9 mouse cellular contexts compared by ENCODE assay signal in the genomic region with DNA sequence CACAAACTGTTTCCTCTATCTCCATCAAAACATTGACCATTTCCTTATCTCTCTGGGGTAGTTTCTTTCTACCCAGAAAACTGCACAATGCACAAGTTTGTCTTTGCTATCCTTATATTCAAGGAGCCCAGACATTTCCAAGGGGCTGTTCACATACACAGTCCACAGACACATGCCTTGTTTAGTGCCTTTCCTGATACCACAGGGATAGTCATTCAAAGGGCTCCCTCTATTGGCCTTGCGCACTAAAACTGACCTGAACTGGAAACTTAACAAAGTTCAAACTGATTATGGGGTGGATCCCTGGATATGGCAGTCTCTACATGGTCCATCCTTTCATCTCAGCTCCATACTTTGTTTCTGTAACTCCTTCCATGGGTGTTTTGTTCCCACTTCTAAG.
DNase-seq lines count a peak whose midpoint lies in the region; ATAC-seq lines count a peak whose summit lies in the region.
"Had no signal": no experiment of that assay in that cellular context is flagged by ENCODE, and none has a peak within 500 bp of the region (broad histone marks: within the 10 kb centered on the region; RNA-seq: fewer than 3 reads in every experiment).

No protein-coding gene starts in this region.

- no peak for DNase-seq in frontal cortex, postnatal 10 days (ENCODE audit: low spot score in 2 of 2)
- peak; percentile 34 for DNase-seq in 3T3-L1 (ENCODE audit: low read depth, low spot score)
- DNase-seq in c-Kit-positive CD71-positive TER-119-negative erythroid progenitor cells, embryonic 14.5 days (ENCODE audit: low read depth) = peak; percentile 2
- peak; percentile 9 for DNase-seq in induced T-regulatory cell, adult 2 months (ENCODE audit: low read depth)
- no peak for DNase-seq in T-cell, adult 2 months (ENCODE audit: low spot score)
- no peak for DNase-seq in layer of hippocampus, postnatal 36 days

- ATAC-seq in frontal cortex, adult (ENCODE audit: low TSS enrichment) = peak; percentile 87
- ATAC-seq in granulocyte monocyte progenitor cell, adult 5-6 weeks (replicated peaks; ENCODE audit: poor library complexity, severe bottlenecking) = no peak
- ATAC-seq: Patski had no signal

Comparison
In these comparisons a context has a peak if more than half of its experiments do, and no peak if none do; other contexts are left out.
1. DNase-seq: peak in 3T3-L1 (single experiment), c-Kit-positive CD71-positive TER-119-negative erythroid progenitor cells, embryonic 14.5 days (single experiment) and induced T-regulatory cell, adult 2 months (single experiment); none in frontal cortex, postnatal 10 days (0 of 2), T-cell, adult 2 months (single experiment) and layer of hippocampus, postnatal 36 days (0 of 2).